8 mouse cellular contexts compared by ENCODE assay signal in the genomic region with DNA sequence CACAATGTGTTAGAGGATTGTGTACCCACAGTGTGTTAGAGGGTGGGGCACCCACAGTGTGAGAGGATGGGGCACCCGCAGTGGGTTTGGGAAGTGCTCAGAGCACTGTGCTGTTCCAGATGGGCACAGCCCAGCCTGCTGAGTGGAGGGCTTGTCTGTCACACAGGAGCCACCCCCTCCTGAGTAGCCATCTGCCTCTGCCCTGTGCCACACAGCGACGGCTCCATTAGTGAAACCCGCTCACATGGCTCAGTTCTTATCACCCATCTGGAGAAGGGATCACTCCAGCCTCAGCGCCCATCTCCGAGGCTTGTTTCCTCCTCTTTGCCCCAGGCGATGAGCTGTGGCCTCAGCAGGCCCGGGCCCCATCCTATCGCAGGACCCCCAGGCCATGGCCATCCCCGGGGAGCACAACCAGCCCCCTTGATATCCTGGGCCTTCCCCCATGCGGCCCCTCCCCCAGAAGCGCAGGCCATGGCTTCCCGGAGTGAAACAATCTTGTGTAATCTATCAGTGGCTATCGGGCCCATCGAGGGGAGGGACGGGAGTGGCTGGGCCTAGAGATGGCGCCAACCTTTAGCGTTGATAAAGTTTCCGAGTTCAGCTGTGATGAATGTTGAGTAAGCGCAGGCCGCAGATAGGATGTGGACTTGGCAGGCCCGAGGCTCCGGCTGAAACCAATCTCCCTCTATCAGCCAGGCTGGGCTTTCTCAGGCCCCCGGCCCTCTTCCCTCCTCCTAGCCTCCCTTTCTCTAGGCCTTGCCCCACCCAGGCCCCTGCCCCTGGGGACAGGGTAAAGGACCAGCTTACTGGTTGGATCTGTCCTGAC. TPM values are rescaled to one million over a fixed set of nuclear protein-coding genes. Genes with fewer than 3 reads are reported as not detected.
DNase-seq lines count a peak whose midpoint lies in the region; ATAC-seq and TF ChIP-seq lines count a peak whose summit lies in the region.

No protein-coding gene starts in this region.

- peak overlapping the region; percentile 36; the same call in 1 of the 2 replicates for H3K9ac ChIP-seq in heart, adult 2 months (ENCODE audit: low read depth, low read length)
- peak overlapping the region; percentile 14; the same call in 1 of the 2 replicates for H3K9ac ChIP-seq in kidney, postnatal 0 days (ENCODE audit: low read depth, low read length)

- H3K27ac ChIP-seq in heart, adult 2 months = peak overlapping the region; percentile 12; the same call in 1 of the 2 replicates
- H3K27ac ChIP-seq in kidney, postnatal 0 days = 0 out of 2 replicates have a peak overlapping the region, but pooled peaks have one; percentile 20

- no peak for TF ChIP-seq POLR2A in heart, adult 2 months (IDR thresholded peaks at IDR 0.05; ENCODE audit: insufficient read depth, low read depth, low read length)

- no peak overlapping the region for H3K4me2 ChIP-seq in kidney, postnatal 0 days (ENCODE audit: low read length)

- no peak for TF ChIP-seq CTCF in heart, adult 2 months (IDR thresholded peaks at IDR 0.05)
- TF ChIP-seq CTCF in kidney, postnatal 0 days (IDR thresholded peaks at IDR 0.05; ENCODE audit: low read depth) = no peak

- ATAC-seq in kidney, postnatal 0 days (replicated peaks; ENCODE audit: low FRiP score, low read depth) = no peak

- no peak overlapping the region for H3K4me3 ChIP-seq in heart, adult 2 months
- no peak overlapping the region for H3K4me3 ChIP-seq in kidney, postnatal 0 days (replicated peaks; ENCODE audit: low read depth, low read length)

- no peaks in the 10 kb centered on the region for H3K27me3 ChIP-seq in heart, adult 2 months (ENCODE audit: control insufficient read depth, insufficient read depth, low read length)
- H3K27me3 ChIP-seq in kidney, postnatal 0 days (ENCODE audit: insufficient read depth, low read length) = no peaks in the 10 kb centered on the region

- peaks cover 25% of the 10 kb centered on the region for H3K4me1 ChIP-seq in heart, adult 2 months (ENCODE audit: control insufficient read depth, insufficient read depth, low read length)
- peaks cover 15% of the 10 kb centered on the region; the same call in 1 of the 2 replicates for H3K4me1 ChIP-seq in kidney, postnatal 0 days (replicated peaks; ENCODE audit: insufficient read depth, low read length)

- peak; percentile 53 for DNase-seq in embryo, embryonic 10 days (ENCODE audit: low spot score)
- no peak for DNase-seq in embryo, embryonic 9.5 days (ENCODE audit: extremely low spot score)
- DNase-seq in cerebellum, adult 8-10 months = peak; percentile 65
- DNase-seq in heart, adult 2 months = peak; percentile 61 to 62
- DNase-seq in kidney, postnatal 0 days (ENCODE audit: low spot score) = peak; percentile 71
- DNase-seq in lung, postnatal 10 days = peak; percentile 45
- DNase-seq in thymus, postnatal 0 days (ENCODE audit: low spot score) = no peak
- no peak for DNase-seq in ovary, postnatal 10 days (ENCODE audit: low spot score)

- WGBS in heart, adult 2 months = 22% methylated on average over 24 of the region's 24 CpGs
- WGBS in kidney, postnatal 0 days = 38% methylated on average over 24 of the region's 24 CpGs

- TF ChIP-seq EP300 in heart, adult 2 months (IDR thresholded peaks at IDR 0.05; ENCODE audit: insufficient read depth, low read depth, low read length) = no peak

- peaks cover 6% of the 10 kb centered on the region; the same call in 1 of the 2 replicates for H3K79me2 ChIP-seq in heart, adult 2 months (replicated peaks; ENCODE audit: control insufficient read depth, insufficient read depth, low read length)

- intact Hi-C loops in heart, adult 2 months (cut with DNase I) = no loop called here

- H3K9me3 ChIP-seq in kidney, postnatal 0 days (replicated peaks; ENCODE audit: low read length) = no peaks in the 10 kb centered on the region

- no peaks in the 10 kb centered on the region for H3K36me3 ChIP-seq in heart, adult 2 months (ENCODE audit: control insufficient read depth, insufficient read depth, low read length)
- H3K36me3 ChIP-seq in kidney, postnatal 0 days (ENCODE audit: insufficient read depth, low read length) = no peaks in the 10 kb centered on the region

RNA-seq across cellular contexts. Expression of a gene that starts 14.4 kb away (rescaled TPM):
- 10 to 100 TPM; 21.2 to 24.6 TPM for total RNA-seq in heart, adult 2 months (2021)
- polyA plus RNA-seq in heart, adult 2 months (2012; rRNA removed) = 20.0 and 20.9 TPM in 2 replicates
- 1.4 and 2.3 TPM in 2 replicates for polyA plus RNA-seq in kidney, postnatal 0 days (2015; fragmentation: Nextera tagmentation; extraction: Ambion mirVana)
- polyA plus RNA-seq in thymus, postnatal 0 days (2015; fragmentation: Nextera tagmentation; extraction: Ambion mirVana) = 3.9 and 5.4 TPM in 2 replicates

Comparison
In these comparisons a context has a peak if more than half of its experiments do, and no peak if none do; other contexts are left out.
1. DNase-seq: peak in embryo, embryonic 10 days (single experiment), cerebellum, adult 8-10 months (single experiment), heart, adult 2 months (2 of 2), kidney, postnatal 0 days (single experiment) and lung, postnatal 10 days (single experiment); none in embryo, embryonic 9.5 days (single experiment), thymus, postnatal 0 days (single experiment) and ovary, postnatal 10 days (single experiment).